Mouse (Mus musculus) hindbrain, embryonic 16.5 days (tissue): ENCODE results near the gene Otud7b. TPM values are rescaled to one million over a fixed set of nuclear protein-coding genes. Genes with fewer than 3 reads are reported as not detected.
A peak's percentile ranks its signal among the peaks of the same experiment; 100 is the strongest.

ENCODE experiments used
- ATAC-seq: fragments of 200-750 bp; cut with Nextera tagmentation; 2 replicates; pipeline ENCODE4 v1.8.0; 2017; ENCODE audit warnings: moderate TSS enrichment, moderate library complexity
- H3K27ac ChIP-seq: fragments of 300-500 bp; sonication (generic); 2 replicates; pipeline ENCODE4 v1.5.1; 2014; ENCODE audit warnings: low read depth, mild to moderate bottlenecking, control low read depth, low read length, moderate library complexity
- H3K27me3 ChIP-seq: fragments of 300-500 bp; sonication (generic); replicated peaks from 2 replicates; pipeline ENCODE4 v1.6.1; 2014; ENCODE audit warnings: low read length; ENCODE audit not compliant: control insufficient read depth, insufficient read depth
- H3K36me3 ChIP-seq: fragments of 300-500 bp; sonication (generic); 2 replicates; pipeline ENCODE4 v1.6.1; 2014; ENCODE audit warnings: mild to moderate bottlenecking, low read length, moderate library complexity, mixed read lengths; ENCODE audit not compliant: control insufficient read depth, insufficient read depth
- H3K4me1 ChIP-seq: fragments of 300-500 bp; sonication (generic); 2 replicates; pipeline ENCODE4 v1.6.1; 2014; ENCODE audit warnings: low read depth, low read length; ENCODE audit not compliant: control insufficient read depth, insufficient read depth
- H3K4me2 ChIP-seq: fragments of 300-500 bp; sonication (generic); 2 replicates; pipeline ENCODE4 v1.6.1; 2014; ENCODE audit warnings: mild to moderate bottlenecking, low read length, control low read depth, moderate library complexity
- H3K4me3 ChIP-seq: fragments of 300-500 bp; sonication (generic); 2 replicates; pipeline ENCODE4 v1.5.1; 2014; ENCODE audit warnings: mild to moderate bottlenecking, low read length, control low read depth, moderate library complexity
- H3K9ac ChIP-seq: fragments of 300-500 bp; sonication (generic); 2 replicates; pipeline ENCODE4 v1.6.1; 2014; ENCODE audit warnings: low read depth, mild to moderate bottlenecking, control low read depth, low read length, moderate library complexity
- H3K9me3 ChIP-seq: fragments of 300-500 bp; sonication (generic); 2 replicates; pipeline ENCODE4 v1.6.1; 2014; ENCODE audit warnings: mild to moderate bottlenecking, low read length, moderate library complexity; ENCODE audit not compliant: control insufficient read depth
- WGBS: fragments of 180-500 bp; shearing (Covaris S2); extraction: QIAGEN DNeasy Blood & Tissue Kit; methylation state at CpG from one replicate; pipeline ENCODE4 v1.1.7; 2014; 5-methylcytosine and 5-hydroxymethylcytosine counted together
- polyA plus RNA-seq: library from polyadenylated mRNA; unstranded; fragments of >200 nt; fragmentation: Nextera tagmentation; extraction: Ambion mirVana; gene quantifications from 2 replicates; pipeline ENCODE4 v1.2.1, GENCODE M21; 2015

The Otud7b gene
- polyA plus RNA-seq, 1 experiment from 2014 or later, result 8.7 TPM

DNA sequence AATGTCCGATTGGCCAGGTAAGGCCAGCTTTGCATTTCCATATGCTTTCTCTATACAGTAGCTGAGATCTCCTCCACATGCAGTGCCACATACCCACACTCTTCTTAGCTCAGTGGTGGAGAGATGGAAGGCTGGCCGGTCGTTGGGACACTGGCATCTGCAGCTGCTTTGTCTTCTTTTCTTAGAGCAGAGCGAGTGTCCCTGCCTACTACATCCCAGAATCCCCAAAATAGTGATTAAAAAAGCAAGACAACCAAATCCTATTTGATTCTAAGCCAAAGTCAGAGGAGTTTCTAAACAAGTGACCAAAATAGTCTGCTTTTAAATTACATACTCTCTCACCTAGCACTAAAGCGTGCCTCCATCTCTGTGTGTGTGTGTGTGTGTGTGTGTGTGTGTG lies 48.3 kb downstream of the Otud7b start:
- Histone ChIP-seq H3K4me3 (no peak overlapping the region), H3K27ac (no peak overlapping the region), H3K4me2 (no peak overlapping the region), H3K27me3 (no peaks in the 10 kb centered on the region), H3K9ac (no peak overlapping the region), H3K4me1 (no peaks in the 10 kb centered on the region), H3K9me3 (no peaks in the 10 kb centered on the region), H3K36me3 (peaks cover 13% of the 10 kb centered on the region)
- WGBS, result 96% methylated on average over 5 of the region's 5 CpGs
- no peak for ATAC-seq

DNA sequence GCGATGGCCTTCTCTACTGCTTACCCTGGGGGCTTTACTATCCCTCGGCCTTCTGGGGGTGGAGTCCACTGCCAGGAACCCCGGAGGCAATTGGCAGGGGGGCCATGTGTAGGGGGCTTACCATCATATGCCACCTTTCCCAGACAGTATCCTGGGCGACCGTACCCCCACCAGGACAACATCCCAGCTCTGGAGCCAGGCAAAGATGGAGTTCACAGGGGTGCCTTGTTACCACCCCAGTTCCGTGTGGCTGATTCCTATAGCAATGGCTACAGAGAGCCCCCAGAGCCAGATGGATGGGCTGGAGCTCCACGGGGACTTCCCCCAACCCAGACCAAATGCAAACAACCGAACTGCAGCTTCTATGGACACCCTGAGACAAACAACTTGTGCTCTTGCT lies 51.2 kb downstream of the Otud7b start:
- no peak overlapping the region for H3K4me2 ChIP-seq
- H3K36me3 ChIP-seq, result peaks cover 13% of the 10 kb centered on the region
- 80% methylated on average over 8 of the region's 8 CpGs for WGBS
- no peak; the same call in 1 of the 2 replicates for ATAC-seq
- no peaks in the 10 kb centered on the region; the same call in 1 of the 2 replicates for H3K4me1 ChIP-seq
- no peaks in the 10 kb centered on the region for H3K27me3 ChIP-seq
- H3K9me3 ChIP-seq, result no peaks in the 10 kb centered on the region
- H3K9ac ChIP-seq, result no peak overlapping the region
- no peak overlapping the region for H3K27ac ChIP-seq
- H3K4me3 ChIP-seq, result no peak overlapping the region

DNA sequence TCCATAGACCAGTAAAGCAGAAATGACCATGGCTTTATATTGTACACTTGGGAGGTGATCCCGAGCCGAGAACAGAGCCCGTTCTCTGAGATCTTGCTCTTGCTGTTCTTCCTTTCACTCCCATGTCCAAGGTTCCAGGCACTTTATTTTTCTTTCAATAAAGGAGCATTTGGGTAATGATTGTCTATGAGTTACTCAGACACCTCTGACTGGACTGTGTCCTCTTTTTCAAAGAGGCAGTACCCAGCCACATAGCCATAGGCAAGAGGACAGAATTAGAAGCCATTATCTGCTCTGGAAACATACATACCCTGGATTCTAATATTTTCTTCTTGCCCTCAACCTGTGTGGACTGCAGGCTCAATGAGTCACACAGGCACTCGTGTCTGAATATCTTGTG lies 55.5 kb downstream of the Otud7b start:
- ATAC-seq, result no peak
- Histone ChIP-seq H3K9me3 (no peaks in the 10 kb centered on the region), H3K4me3 (no peak overlapping the region), H3K4me1 (peaks cover 9% of the 10 kb centered on the region), H3K4me2 (no peak overlapping the region), H3K36me3 (no peaks in the 10 kb centered on the region; the same call in 1 of the 2 replicates), H3K9ac (no peak overlapping the region), H3K27me3 (no peaks in the 10 kb centered on the region), H3K27ac (no peak overlapping the region)
- 78% methylated on average over 4 of the region's 4 CpGs for WGBS

DNA sequence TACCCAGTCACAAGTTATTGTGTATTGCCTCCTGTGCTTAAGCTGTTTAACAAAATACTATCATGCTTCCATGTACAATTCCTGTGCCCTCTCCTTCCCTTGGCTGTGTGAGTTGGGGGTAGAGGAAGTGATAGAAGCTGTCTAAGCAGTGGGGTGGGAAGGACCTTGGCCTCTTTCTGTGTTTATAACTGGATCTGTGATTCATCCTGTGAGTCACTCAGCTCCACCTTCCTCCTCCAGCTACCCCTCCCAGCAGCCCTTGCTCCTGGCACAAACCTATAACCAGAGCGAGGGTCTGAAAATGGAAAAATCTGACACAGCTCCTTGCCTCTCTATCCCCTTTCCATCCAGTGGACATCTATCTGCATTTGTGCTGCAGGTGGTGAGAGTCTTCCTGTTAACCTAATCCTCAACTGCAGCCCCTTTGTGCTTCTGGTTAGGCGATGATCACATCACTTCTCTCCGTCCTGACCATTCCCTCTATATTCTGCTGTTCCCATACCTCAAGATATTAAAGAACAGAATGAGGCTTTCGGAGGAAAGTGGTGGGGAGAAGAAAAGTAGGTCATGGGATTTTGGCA lies 56.0 kb downstream of the Otud7b start:
- WGBS, result 55% methylated on average over 4 of the region's 4 CpGs
- Histone ChIP-seq H3K27me3 (no peaks in the 10 kb centered on the region), H3K9me3 (no peaks in the 10 kb centered on the region), H3K9ac (no peak overlapping the region), H3K4me2 (peak overlapping the region; percentile 97), H3K4me3 (no peak overlapping the region), H3K27ac (no peak overlapping the region), H3K36me3 (no peaks in the 10 kb centered on the region; the same call in 1 of the 2 replicates), H3K4me1 (peaks cover 9% of the 10 kb centered on the region)
- ATAC-seq, result 0 out of 2 replicates have a peak, but pooled peaks have one; percentile 9

DNA sequence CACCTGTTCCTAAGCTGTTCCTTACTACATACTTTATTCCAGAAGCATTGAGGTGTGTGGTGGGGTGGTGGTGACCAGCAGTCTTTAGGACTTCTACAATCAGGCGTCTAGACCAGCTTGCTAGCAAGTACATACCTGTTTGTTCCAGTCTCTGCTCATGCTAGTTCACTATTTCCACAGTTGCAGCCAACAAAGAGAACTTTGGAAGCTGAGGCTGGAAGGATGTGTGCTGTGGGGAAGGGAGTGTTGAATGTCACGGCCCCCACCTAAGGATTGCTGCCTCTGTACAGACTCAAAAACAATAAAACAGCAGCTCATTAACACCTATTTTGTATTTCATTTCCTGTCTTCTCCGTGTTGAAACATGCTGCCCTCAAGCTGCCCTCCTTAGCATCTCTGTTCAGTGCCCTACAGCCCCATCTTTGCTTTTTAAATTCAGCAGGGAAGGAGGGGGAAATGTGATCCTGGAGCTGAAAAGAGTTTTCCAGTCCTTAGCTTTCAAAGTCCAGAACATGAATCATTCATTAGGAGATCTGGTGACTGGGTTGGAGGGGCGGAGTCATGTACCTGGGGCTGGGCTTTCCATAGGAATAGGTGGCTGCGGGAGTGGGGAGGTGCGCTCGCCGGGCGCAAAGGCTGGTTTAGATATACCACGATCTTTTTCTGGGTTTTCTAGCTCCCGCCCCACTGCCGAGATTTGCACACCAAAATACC lies 56.6 kb downstream of the Otud7b start:
- ATAC-seq, result peak; percentile 83
- H3K27ac ChIP-seq, result peak overlapping the region; percentile 73
- 1% methylated on average over 12 of the region's 12 CpGs for WGBS
- H3K36me3 ChIP-seq, result no peaks in the 10 kb centered on the region
- no peaks in the 10 kb centered on the region for H3K9me3 ChIP-seq
- H3K27me3 ChIP-seq, result no peaks in the 10 kb centered on the region
- H3K4me3 ChIP-seq, result peak overlapping the region; percentile 40
- H3K9ac ChIP-seq, result peak overlapping the region; percentile 66
- peaks cover 9% of the 10 kb centered on the region for H3K4me1 ChIP-seq
- H3K4me2 ChIP-seq, result peak overlapping the region; percentile 97

DNA sequence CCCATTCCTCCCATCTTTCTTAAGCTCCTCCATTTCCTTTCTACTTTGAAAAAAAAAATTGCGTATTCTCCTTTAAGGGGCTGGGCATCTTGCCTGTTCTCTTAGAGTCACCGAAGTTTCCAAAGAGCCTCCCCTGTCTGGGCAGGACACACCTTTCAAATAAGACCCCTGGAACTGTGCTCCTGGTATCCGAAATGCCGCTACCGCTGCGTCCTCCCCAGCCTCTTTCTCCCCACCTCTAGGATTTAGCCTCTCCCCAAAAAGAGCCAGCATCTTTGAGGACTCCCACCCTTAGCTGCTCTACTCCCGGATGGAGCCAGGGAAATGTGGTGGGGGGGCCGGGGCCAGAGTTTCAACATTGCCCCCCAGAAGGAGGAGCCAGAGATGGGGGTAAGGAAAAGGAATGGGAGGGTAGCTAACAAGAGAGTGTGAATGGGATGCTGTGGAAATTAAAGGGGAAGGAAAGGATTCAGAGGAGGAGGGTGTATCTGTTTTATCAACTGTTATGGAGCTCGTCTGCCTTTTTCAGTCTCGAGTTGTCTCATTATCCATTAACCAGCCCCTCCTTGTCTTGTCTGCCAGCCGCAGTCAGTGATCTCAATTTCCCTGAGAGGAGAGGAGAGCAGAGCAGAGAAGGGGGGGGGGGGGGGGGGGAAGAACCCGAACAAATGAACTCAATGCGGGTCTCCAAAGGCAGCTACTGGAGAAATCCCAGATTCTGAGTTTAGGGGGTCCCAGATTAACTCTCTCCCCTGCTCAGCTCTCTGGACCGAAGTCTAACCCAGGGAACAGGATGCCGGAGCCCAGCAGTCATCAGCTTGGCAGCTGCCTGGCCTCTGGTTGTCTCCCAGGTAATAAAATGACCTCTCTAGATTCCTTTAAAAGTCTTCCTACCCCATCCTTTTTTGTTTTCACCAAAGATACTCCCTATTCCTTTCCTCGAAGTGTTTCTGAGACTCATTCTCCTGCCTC lies 57.8 kb downstream of the Otud7b start, which contains the start of gene Mtmr11:
Gene Mtmr11 (plus strand): TSS at position 136 of the 972 bp plus-strand sequence.
- no peaks in the 10 kb centered on the region for H3K27me3 ChIP-seq
- H3K9me3 ChIP-seq, result no peaks in the 10 kb centered on the region
- peak; percentile 58 for ATAC-seq
- H3K4me1 ChIP-seq, result peaks cover 9% of the 10 kb centered on the region
- WGBS, result 4% methylated on average over 15 of the region's 16 CpGs
- H3K4me2 ChIP-seq, result peak within 1 kb of the TSS; percentile 97
- H3K27ac ChIP-seq, result peak within 1 kb of the TSS; percentile 73
- H3K36me3 ChIP-seq, result no peaks in the 10 kb centered on the region
- H3K9ac ChIP-seq, result peak within 1 kb of the TSS; percentile 66
- H3K4me3 ChIP-seq, result peak within 1 kb of the TSS; percentile 40

DNA sequence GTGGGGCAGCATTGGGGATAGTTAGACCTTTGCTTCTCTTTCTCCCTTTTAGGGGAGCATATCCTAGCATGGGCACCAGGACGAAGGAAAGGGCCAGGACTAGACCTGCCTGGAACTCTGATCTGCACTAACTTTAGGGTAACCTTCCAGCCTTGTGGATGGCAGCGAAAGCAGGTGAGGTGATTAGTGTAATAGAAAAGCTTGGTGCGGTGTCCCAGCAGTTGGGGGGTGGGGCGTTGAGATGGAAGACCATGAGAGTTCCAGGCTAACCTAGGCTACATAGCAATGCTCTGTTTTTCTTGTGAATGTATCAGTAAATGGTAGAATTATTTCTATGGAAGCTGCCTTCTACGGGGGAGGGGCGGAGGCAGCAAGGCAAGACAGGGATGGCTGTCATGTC lies 58.7 kb downstream of the Otud7b start:
- Histone ChIP-seq H3K4me2 (peak overlapping the region; percentile 97; the same call in 1 of the 2 replicates), H3K9ac (no peak overlapping the region), H3K27ac (no peak overlapping the region), H3K36me3 (no peaks in the 10 kb centered on the region), H3K4me1 (peaks cover 9% of the 10 kb centered on the region), H3K27me3 (no peaks in the 10 kb centered on the region), H3K4me3 (no peak overlapping the region; the same call in 1 of the 2 replicates), H3K9me3 (no peaks in the 10 kb centered on the region)
- WGBS, result 92% methylated on average over 6 of the region's 6 CpGs
- no peak for ATAC-seq

DNA sequence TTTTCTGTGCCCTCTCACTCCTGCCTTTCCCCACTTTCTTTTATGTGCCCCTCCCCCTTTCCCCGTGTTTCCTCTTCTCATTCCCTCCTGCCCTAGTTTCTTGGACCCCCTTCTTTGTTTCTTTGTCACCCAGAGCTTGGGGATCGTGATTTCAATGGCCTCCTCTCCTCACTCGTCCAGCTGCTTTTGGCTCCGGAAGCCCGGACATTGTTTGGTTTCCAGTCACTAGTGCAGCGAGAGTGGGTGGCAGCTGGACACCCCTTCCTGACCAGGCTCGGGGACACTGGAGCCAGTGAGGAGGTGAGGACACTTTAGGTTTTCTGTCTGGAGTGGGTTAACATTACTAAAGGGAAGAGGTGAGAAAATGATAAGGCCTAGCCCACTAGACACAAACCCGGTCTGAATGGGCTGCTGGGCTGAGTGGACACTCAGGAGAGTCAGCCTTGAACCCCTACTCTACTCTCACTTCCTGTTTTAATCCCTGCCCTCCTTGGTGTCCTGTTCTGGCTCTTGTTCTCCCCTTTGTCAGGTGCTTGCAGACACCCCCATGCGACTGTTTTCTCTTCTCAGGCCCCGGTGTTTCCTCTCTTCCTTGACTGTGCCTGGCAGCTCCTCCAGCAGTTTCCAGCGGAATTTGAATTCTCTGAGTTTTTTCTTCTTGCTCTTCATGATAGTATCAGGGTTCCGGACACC lies 64.3 kb downstream of the Otud7b start:
- 61% methylated on average over 12 of the region's 12 CpGs for WGBS
- no peaks in the 10 kb centered on the region for H3K36me3 ChIP-seq
- no peaks in the 10 kb centered on the region for H3K27me3 ChIP-seq
- H3K4me1 ChIP-seq, result peaks cover 15% of the 10 kb centered on the region
- no peak overlapping the region for H3K4me2 ChIP-seq
- H3K9me3 ChIP-seq, result no peaks in the 10 kb centered on the region
- no peak overlapping the region for H3K4me3 ChIP-seq
- H3K9ac ChIP-seq, result no peak overlapping the region
- no peak overlapping the region for H3K27ac ChIP-seq
- ATAC-seq, result no peak
